Mouse (Mus musculus): ENCODE results near the gene Ppm1f.

- no peak for TF ChIP-seq POLR2A (IDR thresholded peaks at IDR 0.05; ENCODE audit: control insufficient read depth, low read depth, low read length)
- TF ChIP-seq CTCF (IDR thresholded peaks at IDR 0.05; ENCODE audit: control insufficient read depth, insufficient read depth, insufficient replicate concordance, low read depth, low read length) = no peak
These were observed 41.4 kb upstream of the Ppm1f start for GRCm38 (mm10) chr16:16854836-16855235.

Data from testis, adult 2 months (tissue).